Mouse (Mus musculus) kidney, postnatal 4 days (tissue): ENCODE data around the gene Hddc2.
A peak's percentile ranks its signal among the peaks of the same experiment; 100 is the strongest.

Experiments
- DNase-seq, 2 experiments: peaks; one replicate each; pipeline ENCODE4 v3.0.0; 2021; ENCODE audit warnings: mixed read lengths in 2 of 2

The Hddc2 gene

DNA sequence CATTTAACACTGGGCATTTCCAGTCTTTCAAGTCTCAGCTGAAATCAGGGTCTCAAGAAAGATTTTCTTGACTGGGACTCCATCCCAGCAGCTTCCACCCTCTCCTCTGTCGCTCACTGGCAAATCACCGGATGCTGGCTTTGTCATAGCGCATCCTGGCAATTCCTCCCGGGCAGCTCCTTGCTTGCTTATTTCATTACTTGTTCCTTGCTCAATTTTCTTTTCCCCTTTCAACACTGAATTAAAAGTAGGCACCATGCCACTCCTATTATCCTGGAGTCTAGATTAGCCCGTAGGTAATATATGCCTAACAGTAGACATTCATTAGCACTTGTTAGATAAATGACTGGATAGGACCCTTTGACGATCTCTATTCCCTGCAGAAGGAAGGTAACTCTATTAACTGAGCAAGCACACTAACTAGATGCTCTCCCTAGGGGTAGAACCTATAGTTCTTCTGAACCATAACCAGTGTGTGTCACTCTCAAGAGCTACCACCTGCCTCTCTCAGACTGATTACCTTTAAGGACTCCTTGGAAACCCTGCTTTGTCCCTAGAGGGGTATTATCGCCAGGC is 41.8 kb downstream of the Hddc2 start:
- DNase-seq = no peak

DNA sequence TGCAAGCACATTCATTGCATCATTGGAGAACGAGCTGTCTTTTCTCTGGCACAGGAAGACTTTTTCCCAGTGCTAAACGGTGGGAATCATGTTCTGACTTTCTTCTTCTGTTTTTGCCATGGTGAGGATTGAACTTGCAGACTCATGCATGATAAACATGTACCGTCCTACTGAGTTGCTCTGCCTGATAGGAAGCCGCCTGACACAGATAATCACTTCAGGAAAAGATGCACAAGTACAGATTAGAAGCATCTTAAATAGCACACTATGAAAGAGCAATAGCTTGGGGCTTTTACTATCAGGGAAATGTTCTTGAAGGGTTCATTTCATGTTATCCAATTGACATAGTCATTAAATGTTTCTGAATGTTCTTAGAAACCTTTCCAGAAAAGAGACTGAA is 46.6 kb downstream of the Hddc2 start:
- no peak for DNase-seq

DNA sequence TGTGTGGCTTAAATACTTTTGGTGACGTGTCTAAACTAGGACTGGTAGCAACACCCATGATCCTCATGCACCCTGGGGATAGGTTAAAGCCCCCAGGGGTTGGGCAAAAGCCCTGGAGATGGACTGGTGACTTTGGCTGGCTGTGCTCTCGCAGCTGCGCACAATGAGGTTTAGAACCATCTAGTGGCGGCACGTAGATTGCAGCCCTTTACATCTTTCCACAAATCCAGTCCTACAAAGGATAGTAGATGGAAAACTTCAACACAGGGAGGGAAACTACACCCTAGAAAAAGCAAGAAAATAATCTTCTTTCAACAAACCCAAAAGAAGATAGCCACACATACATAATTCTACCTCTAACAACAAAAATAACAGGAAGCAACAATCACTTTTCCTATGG is 57.0 kb downstream of the Hddc2 start:
- DNase-seq = peak; percentile 26 to 30
